Mouse (Mus musculus) spleen, adult 18-20 months (tissue): ENCODE measurements at regions not wholly inside any gene's neighbourhood (a gene's known extent, or its start where the extent isn't known, plus 50 kb on each side); places are given as distances from the start of the nearest gene placed in this dataset.
"Not testable (repeated sequence)": the region's sequence is repeated elsewhere in the genome, so short reads cannot be mapped to it uniquely, and the experiment has no call there.

Experiments used
- DNase-seq, 2 experiments: peaks; one replicate each; pipeline ENCODE4 v3.0.0; 2022; ENCODE audit warnings: mixed read lengths in 2 of 2

DNA sequence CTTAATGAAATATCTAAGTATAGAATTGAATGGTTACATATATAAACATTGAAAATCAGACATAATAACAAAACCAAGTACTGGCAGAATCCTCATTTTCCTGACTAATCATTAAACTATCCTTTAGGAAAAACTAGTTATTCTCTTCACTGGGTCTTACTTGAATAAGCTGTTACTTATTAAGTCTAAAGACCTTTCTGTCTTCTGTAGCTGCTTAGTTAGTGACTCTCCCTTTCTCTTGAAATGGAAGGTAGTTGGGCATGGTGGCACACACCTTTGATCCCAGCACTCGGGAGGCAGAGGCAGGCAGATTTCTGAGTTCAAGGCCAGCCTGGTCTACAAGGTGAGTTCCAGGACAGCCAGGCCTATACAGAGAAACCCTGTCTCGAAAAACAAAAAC, 135.9 kb upstream of the Abcb5 start:
- not testable (repeated sequence) for DNase-seq

- DNase-seq: no peak
These were observed 133.5 kb upstream of the Abcb5 start for GRCm38 (mm10) chr12:119099736-119100135.

- no peak for DNase-seq
These were observed 131.6 kb upstream of the Abcb5 start for GRCm38 (mm10) chr12:119097814-119098213.

DNA sequence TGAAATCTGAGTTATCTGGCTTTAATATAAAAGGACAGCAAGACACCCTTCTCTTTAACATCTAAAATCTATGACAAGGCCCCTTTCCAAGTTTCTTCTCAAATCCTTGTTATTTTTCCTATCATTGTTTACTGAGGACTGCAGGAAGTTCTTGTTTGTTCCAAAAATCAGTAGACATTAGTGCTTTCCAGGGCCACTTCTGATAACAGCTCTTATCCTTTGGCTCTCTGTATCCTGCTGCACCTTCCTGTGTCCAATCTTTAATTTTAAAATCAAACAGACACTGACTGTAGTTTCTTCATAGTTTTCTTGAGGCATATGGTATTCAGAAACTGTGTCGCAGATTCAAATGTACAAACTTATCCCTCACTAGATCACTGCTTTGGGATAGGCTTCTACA, 128.1 kb upstream of the Abcb5 start:
- DNase-seq: no peak

DNA sequence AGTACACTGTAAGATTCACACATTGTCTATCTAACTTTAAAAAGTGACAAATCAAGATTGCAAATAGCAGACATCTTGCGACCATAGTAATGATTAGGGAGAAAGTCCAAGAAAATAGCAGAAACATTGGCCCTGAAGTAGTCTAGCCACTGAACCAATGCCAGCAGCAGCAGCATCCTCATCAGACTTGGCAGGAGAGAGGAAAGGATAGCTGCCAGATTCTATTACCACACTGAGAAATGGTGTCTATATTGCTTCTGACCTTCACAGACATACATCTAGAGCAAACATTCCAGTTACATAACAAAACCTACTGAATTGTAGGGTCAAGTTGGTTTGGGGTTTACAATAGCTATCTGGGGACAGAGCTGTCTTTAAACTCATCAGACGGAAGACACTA, 127.2 kb upstream of the Abcb5 start:
- no peak for DNase-seq

DNA sequence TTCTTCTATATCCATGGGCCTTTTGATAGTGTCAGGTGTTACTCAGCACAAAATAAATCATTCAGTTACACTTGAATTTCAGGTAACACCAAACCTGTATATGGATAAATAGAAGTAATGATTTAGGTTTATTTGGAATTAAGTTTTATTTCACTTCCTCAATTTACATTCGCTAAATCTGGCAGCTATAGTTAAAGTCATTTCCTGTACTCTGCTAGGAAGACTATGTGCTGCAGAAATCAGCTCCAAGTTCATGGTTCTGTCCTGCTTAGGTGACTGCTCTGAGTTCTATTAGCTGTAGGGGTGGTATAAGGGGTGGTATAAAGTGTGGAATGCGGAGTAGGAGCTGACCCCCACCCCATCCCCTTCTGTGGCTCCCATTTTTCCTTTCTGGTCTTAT, 123.1 kb upstream of the Abcb5 start:
- no peak for DNase-seq

DNA sequence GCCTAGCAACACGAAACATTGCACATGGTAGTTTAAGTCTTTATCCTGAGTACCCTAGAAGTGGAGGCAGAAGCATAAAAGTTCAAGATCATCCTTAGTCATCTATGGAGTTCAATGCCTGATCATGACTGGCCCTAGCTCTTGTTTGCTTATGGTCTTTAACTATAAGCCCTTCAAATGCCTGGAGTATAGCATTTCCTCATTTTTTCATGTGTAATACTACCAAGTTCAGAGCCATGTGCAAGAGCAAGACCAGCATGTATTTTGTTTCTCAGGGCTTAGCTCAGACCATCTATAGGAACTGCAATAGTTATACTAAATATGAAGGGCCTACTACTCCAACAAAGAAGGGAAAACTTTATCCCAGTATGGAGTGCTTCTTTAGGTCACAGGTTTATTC, 122.4 kb upstream of the Abcb5 start:
- no peak for DNase-seq

- DNase-seq: no peak
These were observed 118.6 kb upstream of the Abcb5 start for GRCm38 (mm10) chr12:119084814-119085213.

GRCm38 (mm10) chr12:119082781-119083180, 116.6 kb upstream of the Abcb5 start:
- no peak for DNase-seq

DNA sequence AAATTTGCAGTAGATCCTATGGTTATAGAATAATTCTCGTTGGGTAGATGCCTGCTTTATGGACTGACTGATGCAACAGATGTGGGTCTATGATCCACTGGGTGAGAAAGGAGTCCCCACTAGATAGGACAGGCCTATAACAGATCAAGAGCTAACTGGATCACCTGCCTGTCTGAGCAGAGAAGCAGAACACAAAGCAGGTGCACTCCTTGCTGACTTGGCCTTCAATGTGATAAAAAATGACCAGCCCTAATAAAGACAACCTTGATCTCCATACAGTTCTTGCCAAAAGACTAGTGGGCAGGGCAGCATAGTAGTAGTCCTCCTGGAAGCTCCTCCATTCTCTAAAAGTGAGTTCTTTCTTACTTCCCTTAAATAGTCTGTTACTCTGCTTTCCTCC, 109.6 kb upstream of the Abcb5 start:
- no peak for DNase-seq

DNA sequence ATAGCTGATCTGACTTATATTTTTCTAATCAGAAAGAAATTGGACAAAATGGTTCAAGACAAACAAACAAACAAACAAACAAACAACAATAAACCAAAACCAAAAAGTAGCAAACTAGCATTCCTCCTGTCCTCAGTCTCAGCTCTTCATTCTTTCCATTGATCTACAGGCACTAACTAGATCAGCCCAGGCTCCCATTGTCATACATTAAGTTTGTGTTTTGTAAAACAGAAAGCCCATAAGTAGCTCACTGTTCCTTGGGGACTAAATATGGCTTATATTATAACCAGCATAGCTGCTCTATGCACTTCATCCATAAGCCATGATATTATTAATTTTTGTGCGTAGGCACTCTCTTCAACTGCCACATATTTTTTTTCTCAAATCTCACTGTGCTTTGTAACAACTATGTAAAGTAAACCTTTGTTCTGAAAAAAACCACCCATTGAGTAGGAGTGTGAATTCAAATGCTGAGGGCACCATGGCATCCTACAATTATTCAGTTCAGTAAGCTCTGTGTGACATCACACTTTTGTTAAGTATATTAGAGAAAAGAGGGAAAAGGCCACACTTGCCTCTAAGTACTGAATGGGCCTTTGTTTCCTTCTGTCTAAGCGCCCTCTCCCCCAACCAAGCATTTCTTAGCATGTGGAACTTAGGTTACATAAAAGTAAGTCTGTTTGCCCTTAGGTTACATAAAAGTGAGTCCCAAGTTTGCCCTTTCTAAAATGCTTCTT, 108.7 kb upstream of the Abcb5 start:
- no peak for DNase-seq

- DNase-seq: no peak
These were observed 107.9 kb upstream of the Abcb5 start for GRCm38 (mm10) chr12:119074147-119074546.

- DNase-seq: no peak
These were observed 104.7 kb upstream of the Abcb5 start for GRCm38 (mm10) chr12:119070963-119071362.

DNA sequence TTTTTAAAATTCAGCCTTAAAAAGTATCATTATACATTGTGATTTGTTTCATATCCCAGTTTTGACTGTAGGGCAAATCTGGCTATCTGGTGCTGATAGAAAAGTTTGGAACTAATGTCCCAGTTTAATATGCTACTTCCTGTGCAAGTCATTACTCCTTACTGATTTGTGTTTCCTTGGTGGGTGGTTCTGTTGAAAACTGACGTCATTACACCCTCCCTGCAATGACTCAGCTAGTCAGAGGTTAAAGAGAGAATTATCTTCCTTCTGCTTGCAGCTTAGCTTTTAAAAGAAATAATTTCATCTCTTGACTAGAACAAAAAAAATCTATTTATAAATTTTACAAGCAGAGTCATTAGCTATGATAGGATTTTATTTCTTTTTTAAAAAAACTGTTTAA, 104.2 kb upstream of the Abcb5 start:
- DNase-seq: no peak

DNA sequence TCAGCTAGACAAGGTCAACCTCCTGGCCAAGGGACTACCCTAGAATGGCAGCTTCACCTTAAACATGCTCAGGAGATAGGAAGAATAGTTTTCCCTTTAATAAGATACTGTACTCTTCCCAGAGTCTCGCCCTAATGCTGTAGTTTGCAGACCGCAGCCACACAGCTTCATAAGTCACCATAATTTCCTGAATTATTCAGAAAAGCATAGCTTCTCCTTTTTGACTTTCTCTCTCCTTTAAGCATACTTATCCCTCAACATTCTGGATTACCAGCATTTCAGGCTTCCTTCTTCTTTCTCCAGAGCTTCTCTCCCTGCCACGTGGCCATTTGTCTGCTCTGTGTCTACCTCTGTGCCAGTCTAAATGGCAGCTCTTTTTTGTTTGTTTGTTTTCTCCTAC, 103.5 kb upstream of the Abcb5 start:
- no peak for DNase-seq

DNA sequence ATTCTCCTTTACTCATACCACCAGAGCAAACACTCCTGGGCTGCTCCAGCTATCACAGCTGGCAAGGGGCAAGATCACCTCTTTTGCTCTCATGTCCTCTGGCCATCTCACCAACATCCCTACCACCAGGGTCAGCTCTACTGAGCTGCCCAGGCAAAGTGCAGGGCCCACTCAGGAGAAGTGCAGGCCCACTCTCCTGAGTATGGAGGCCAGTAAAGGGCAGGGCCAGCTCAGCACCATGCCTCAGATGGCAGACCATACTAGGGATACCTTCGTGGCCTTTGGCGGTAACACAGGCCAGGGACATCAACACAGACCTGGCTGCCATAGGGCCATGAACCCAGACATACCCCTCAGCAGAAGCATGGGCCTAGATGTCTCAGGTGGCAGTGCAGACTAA, 101.9 kb upstream of the Abcb5 start:
- no peak for DNase-seq

GRCm38 (mm10) chr12:119062931-119063330, 96.7 kb upstream of the Abcb5 start:
- DNase-seq: no peak

DNA sequence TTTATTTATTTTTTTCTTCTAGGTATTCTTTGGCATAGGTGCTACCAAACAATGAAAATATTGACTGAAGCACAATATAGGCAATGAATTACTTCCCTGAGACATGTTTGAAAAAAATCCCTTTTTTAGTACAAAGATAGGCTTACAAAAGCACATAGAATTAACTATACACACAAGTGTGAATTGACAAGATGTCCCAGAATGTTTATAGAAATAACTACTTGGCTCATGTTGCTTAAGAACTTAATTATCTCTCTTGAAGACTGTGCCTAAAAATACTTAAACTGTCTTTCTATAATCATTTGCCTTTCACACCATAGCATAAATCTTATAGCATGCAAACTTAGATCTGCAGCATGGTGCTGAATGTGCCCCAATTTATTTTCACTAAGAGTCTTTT, 96.3 kb upstream of the Abcb5 start:
- DNase-seq: no peak

DNA sequence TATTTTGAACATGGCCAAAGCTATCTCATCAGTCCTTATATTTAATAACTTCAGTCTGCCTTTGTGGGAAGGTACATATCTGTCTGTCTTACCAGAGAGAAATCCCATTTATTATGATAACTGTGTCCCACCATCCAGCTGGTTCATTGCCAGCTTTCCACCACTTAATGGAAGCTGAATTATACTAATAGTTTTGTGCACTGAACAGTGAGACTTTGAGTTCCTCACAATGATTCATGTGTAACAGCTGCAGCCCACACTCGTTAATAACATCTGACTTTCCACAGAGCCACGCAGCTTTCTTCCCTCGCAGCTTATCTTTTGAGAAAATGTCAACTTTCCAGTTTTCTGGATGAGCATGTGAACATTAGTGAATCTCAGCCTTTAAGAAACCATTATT, 88.3 kb upstream of the Abcb5 start:
- DNase-seq: no peak

DNA sequence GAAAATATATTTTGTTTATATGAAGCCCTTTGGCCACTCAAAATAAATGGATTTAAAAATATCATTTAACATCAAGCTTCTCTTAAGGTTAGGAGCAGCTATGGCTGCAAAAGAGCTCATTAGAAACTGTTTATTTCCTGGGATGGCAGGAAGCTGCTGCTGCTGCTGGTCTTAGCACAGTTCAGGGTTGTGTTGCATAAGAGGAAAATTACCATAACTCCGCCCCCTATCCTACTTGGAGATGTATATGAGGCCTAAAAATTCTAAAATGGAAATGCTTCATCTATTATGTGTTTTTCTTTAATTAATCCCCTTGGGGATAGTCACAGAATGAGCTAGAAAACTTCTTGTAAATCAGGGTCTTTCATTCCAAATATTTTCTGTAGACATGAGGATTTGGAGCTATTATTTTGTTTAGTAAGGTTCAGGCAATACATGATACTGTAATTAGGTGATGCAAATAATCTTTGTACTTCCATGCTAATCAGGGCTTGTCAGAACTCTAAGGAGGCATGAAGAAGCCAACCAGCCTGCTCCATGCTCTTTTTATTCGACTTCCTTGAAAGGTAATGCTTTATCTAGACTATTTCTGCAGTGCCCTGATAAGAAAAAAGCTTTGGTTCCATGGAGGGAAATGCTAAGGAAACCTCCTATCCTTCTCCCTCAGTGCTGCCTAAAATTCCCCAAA, 85.6 kb upstream of the Abcb5 start:
- DNase-seq: no peak

DNA sequence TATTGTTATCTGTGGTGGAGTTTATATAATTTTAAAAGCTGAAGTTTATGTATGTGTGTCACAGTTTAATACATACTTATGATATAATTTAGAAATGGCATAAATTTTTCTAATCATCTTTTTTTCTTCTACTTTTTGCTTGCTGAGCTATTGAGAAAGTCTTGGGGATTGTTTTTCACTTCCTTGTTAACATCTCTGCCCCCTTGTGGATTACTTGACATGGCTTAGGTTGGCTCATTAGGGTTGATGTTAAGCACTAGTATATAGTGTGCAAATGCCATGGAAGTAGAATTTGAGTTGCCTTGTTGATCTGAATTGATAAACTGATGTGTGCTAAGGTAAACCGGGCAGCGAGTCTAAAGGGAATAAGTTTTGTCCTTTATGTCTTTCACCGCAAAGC, 72.1 kb upstream of the Abcb5 start:
- no peak for DNase-seq

DNA sequence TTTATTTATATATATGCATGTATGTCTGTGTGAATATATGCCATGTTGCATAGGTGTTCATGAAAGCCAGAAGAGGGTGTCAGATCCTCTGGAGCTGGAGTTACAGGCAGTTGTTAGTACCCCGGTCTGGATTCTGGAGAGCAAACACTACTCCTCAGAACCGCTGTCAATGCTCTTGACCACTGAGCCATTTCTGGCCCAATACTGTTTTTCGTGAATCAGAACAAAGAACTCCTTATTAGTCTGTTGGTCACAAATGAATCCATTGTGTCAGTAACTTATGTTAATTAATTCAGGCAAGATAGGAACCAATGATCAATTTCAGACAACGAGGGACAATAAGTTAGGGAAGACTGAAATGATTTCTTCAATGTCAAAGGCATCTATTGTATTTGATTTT, 68.6 kb upstream of the Abcb5 start:
- no peak for DNase-seq

DNA sequence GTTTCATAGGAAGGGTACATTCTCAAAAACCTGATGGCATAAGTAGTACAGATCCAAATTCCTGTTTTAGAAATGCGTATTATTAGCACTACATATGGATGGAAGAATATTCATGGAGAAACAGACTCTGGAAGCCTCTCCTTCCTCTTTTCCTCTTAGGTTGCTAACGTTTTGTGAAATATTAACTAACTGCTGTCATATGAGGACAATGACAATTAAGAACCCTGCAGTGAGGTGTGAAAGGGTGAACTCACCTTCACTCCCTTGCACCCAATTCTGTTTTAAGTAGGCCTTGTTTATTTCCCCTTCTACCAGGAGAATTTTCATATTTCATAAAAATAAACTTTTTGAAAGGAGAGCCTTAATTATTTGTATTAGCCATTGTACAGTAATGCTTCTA, 62.5 kb upstream of the Abcb5 start:
- no peak for DNase-seq

GRCm38 (mm10) chr12:119028161-119028560, 61.9 kb upstream of the Abcb5 start:
- DNase-seq: no peak

DNA sequence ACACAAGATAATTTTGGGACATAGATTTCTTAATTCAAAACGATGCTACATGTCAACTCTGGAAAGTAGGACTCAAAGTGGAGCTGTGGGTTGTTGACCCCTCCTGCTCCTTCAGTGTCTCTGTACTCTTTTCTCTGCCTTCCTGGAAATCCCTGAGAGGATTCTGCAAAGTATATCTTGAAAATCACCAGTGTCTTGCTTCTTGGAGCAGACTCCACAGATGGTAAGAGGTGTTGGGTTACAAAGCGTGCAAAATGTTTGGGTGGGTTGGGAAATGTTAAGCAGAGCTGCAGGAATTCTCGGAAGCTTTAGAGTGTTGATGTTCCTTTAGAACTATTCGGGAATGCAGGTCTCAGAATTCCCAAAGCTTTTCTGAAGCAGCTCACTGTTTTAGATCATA, 61.5 kb upstream of the Abcb5 start:
- no peak for DNase-seq
